Mouse (Mus musculus): ENCODE results near the gene Prdx1.

- TF ChIP-seq POLR2A (IDR thresholded peaks at IDR 0.05; ENCODE audit: control insufficient read depth, extremely low read depth, insufficient read depth, low read length, poor library complexity) (no peak), CTCF (IDR thresholded peaks at IDR 0.05; ENCODE audit: borderline replicate concordance, control insufficient read depth, extremely low read depth, insufficient read depth, low read length, poor library complexity) (no peak)
Observed at GRCm38 (mm10) chr4:116655658-116656057, 29.7 kb upstream of the Prdx1 start.

Data from thymus, adult 2 months (tissue).